Mouse (Mus musculus) cerebellum, postnatal 36 days (tissue): ENCODE data around the gene Aplp2.
"Not testable (repeated sequence)": the region's sequence is repeated elsewhere in the genome, so short reads cannot be mapped to it uniquely, and the experiment has no call there.

ENCODE experiments used
- DNase-seq, 2 experiments: peaks; one replicate each; pipeline ENCODE4 v3.0.0; 2021 to 2022; ENCODE audit warnings: mixed read lengths in 2 of 2

Gene Aplp2

DNA sequence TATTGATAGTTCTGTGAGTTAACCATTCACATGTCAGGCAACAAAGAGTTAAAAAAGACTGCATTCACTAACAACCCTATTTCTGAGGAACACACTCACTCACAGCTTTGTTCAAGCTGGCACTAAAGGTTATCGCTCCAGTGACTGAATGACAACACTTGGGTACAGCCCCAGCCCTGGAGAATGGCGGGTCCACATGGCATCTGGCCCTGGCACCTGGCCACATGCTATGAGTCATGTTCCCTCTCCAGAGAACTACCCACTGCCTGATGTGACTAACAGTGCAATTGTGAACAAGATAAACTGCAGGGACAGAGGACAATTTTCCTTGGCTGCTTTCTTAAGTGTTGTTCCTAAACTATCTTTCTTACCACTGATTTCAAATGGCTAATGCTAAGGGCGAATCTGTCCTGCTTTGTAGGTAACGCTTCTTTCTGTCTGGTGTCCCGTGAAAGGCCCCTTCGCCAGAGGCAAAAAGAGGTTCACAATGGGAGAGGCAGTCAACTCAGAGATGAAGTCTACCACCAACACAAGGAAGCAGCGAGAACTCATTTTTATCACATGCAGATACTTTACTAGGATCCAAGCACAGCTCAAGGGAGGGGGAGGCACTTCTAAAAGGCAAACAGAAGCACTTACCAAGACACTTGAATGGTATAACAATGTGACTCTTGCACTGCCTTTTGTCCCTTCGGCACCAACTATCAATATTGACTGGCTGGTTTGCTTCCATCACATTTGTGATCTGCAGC lies 35.1 kb downstream of the Aplp2 start:
- peak; percentile 83 to 84 for DNase-seq

DNA sequence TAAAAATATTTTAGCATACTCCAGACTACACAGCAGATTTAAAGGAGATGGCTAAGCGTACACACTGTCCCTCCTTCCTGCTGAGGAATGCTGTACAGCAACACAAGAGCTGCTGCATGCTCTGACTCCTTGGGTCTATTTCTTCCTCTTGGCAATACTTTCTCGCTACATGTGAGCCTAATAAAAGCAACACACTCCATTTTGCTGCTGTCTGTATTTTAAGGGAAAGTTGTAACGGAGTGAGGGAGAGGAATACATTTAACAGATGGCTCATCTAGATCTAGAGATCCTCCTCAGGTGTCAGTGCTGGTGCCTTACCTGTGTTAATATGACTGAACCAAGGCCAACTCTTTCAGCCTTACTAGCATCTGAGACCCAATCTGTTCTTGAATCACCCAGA lies 35.6 kb downstream of the Aplp2 start:
- no peak for DNase-seq

DNA sequence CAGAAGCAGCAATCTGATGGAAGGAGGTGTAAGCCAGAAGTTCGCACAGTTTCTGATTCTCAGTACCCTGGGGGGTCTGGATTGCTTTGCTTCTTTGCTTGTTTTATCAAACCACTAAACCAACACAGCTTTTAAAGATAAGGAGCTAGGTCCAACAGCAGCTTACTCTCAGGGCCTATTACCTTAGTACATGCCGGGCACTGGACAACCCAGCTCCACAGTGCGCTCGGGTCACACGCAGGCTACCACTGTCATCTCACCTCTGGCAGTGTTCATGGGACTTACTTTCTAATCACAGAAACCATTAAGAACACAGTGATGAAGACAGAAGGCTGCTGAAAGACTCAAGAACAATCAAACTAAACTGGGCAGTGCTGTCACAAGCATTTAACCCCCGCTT lies 36.3 kb downstream of the Aplp2 start:
- no peak for DNase-seq

DNA sequence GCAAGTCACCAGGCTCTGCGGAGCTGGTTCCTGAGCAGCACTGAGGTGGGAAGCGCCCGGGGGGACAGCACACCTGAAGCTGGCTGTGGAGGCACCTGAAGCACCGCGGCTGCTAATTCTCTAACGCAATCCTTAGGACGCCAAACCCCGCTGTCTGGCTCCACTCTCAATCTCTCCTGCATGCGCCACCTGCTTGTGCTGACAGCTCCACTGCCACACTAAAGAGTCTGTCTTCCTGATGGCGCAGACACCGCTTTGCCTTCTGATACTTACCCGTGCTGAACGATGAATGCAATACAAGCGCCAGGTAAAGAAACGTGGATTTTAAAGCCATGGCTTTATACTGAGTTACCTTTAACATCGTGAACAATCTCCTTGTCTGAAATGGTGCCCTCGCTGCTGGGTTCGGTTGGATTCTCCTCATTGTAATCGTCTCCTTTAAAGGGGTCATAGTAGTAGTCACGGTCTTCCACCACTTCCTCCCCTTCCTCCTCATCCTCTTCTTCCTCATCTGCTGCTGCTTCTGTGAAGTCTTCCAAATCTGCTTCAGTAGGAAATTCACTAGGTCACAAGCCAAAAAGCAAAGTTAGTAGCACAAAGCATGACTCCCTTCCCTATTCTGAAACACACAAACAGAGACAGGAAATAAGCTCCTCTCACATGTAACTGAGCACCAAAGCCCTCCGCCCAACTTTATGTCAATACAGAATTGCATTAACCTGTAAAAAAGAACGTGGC lies 43.1 kb downstream of the Aplp2 start:
- no peak for DNase-seq

DNA sequence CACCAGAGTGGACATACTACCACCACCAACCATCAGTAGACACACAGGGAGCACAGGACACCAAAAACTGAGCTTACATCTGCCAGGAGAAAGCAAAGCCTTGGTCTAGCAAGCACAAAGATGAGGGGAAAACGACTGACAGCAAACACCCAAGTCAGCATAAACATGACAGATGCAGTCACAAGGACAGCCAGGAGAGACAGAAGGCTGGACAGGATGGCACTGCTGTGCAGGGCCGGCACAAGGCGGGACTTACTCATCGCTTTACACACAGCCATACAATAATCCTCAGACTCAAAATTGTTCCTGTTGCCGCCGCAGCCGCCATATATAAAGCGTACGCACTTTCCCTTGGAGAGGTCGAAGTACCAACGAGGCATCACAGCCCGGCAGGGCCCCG lies 44.3 kb downstream of the Aplp2 start:
- peak in 1 of 2 experiments; percentile 19 for DNase-seq

DNA sequence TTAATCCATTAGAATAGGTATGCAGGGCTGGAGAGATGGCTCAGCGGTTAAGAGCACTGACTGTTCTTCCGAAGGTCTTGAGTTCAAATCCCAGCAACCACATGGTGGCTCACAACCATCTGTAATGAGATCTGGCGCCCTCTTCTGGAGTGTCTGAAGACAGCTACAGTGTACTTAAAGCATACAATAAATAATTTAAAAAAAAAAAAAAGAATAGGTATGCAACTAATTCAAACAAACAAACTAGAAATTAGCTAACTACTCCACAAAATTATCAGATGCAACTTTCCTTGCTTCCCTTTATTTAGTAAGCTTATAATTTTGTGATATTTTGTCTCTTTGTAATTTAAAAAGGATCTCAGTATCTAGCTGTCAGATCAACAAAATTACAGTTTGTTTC lies 46.1 kb downstream of the Aplp2 start:
- not testable (repeated sequence) for DNase-seq

DNA sequence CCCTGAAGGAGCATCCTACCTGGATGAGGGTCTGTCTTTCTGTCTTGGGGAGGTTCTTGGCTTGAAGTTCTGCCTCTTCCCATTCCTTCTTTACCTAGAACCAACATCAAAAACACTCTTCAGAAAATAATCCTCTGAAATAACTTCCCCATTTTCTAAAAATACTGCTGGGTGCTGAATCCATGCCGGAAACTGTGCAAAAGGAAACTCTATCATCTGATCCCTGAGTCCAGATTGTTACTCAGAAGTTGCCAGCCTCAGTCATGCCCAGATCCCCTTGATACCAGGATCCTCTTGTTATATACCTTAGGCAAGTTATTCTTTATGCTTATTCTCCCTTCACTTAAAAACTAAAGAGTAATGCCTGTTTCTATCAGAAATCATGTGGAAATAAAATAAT lies 48.3 kb downstream of the Aplp2 start:
- no peak for DNase-seq

DNA sequence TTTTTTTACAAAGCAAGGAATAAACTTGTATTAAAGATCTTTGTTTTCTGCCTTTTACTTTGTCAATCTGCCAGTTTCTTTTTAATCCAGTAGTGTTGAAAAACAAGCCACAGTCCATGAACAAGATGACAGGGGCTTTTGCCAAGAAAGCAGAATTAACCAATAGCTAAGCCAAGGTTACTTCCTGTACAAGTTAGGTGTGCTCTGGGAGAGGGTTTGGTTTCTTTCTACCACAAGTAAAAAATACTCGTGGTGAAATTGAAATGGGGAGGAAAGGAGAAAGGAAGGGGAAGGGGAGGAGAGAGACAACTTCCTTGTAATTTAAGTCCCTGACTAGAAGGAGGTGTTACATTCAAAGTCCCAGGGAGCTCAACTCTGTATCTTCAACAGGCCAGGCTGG lies 48.7 kb downstream of the Aplp2 start:
- DNase-seq, result no peak

DNA sequence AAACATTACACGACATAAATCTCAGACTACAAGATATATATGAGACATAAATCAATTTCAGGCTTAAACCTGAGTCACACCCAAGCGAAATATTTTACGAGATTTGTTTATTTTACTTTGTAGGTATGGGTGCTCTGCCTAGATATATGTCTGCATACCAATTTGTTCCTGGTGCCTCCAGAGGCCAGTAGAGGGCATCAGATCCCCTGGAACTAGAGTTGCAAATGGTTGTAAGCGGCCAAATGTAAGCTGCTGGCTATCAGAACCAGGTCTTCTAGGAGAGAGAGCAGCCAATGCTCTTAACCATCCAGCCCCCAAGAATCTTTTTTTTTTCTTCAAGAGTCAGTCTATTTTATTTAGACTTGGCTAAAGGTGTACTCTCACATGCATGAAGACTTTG lies 51.7 kb downstream of the Aplp2 start:
- peak in 1 of 2 experiments; percentile 19 for DNase-seq

DNA sequence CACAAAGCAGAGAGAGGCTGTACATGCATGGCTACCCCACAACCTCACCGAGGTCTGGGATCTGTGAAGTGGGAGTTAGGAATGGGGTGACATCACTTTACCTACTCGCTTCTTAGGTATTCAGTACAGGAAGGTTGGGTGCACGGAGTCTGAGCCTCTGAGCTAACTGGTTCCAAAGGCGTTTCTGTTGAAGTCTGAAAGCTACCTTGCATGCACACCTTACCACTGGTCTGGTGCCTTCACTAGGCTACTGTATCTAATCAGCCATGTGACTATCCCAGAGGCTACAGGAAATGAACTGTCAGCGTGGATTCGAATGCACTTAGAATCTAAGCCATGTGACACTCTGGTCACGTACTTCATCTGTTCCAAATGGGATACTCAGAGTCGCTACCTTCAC lies 55.0 kb downstream of the Aplp2 start:
- DNase-seq, result no peak

DNA sequence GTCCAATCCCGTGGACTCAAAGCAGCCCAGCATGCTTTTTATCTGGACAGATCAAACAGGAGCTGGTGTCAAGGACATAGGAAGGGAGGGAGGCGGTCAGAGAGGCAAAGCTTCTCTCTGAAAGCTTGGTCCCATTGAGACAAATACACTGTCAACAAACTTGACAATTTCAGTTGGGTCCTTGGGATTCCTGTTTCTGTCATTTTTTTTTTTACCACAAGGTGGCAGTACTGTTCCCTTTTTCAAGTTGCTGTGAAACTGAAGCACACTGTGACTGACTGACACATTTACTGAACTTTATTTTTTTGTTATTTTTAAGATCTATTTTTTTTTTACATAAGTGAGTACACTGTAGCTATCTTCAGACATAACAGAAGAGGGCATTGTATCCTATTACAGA lies 60.6 kb downstream of the Aplp2 start:
- DNase-seq, result no peak

DNA sequence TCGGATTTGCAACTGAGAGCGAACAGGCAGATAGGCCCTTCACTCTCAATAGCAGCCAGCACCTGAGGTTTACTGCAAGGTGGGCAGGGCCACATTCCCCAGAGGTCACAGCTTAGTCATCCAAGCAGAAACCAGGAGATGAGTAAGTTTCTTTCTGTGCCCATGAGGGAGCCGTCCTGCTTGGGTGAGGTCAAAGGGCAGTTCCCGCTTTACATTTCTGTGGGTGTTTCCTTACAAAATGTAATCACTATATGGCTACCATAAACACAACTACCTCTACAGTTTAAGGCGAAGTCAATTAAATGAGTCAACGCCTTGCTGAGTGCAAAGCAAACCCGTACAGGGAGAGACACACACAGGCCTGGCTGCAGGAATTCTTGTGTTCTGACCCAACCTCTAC lies 63.5 kb downstream of the Aplp2 start:
- no peak for DNase-seq

DNA sequence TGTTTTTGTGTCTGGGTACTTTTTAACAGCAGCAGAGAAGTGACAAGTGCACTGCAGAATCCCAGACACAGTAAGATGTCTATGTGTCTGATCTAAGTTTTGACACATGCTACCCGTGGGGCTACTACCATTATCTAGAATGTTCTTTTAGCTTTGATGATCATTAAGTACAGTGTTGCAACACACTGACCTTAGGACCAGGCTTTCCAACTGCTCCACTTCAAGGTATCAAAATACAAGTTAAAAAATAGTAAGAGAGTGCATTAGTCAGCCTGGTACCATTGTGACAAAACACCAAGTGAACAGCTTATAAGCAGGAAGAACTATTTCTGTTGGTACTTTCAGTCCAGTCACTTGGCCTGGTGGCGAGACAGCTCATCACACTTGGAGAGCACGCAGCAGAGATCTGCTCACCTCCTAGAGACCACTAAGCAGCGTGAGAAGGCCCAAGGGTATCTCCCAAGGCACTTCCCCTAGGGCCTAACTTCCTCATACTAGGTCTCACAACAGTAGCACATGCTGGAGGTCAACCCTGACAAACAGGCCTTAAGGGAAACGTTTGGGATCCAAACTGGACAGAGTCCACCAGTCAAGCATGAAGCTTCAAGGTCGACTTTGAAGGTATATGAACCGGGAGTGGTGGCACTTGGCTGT lies 66.2 kb downstream of the Aplp2 start:
- no peak for DNase-seq

DNA sequence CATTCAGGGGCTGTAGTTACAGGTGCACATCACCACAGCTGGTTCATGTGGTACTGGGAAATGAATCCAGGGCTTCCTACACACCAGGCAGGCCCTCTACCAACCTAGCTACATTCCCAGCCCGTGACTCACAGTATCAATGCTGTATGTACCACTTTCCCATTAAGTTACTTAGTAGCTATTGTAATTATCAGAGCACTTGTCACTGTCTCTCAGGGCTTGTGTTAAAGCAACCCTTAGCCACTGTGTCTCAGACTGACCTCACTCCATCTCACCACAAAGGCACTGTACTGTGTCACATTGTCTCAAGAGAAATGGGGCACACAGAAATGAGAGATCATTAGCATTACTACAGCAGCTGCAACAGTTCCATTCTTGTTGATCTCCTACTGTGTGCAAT lies 68.7 kb downstream of the Aplp2 start:
- no peak for DNase-seq

DNA sequence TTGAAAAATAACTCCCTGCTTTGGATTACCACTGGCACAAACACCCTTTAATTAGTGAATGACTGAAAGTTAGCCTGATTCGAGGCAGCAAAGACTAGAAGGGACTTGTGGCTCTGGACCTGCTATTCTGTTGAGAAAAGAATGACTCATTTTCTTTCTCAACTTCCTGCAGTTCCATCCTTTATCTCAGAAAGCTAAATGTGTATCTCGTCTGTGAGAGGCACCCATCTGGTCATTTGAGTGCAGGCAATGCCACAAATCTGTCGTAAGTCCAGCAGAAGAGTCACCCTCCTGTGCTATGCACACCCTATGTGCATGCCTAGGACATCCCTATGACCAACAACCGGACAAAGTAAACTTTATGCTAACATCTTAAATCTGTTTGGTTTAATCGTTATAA lies 78.5 kb downstream of the Aplp2 start:
- no peak for DNase-seq

DNA sequence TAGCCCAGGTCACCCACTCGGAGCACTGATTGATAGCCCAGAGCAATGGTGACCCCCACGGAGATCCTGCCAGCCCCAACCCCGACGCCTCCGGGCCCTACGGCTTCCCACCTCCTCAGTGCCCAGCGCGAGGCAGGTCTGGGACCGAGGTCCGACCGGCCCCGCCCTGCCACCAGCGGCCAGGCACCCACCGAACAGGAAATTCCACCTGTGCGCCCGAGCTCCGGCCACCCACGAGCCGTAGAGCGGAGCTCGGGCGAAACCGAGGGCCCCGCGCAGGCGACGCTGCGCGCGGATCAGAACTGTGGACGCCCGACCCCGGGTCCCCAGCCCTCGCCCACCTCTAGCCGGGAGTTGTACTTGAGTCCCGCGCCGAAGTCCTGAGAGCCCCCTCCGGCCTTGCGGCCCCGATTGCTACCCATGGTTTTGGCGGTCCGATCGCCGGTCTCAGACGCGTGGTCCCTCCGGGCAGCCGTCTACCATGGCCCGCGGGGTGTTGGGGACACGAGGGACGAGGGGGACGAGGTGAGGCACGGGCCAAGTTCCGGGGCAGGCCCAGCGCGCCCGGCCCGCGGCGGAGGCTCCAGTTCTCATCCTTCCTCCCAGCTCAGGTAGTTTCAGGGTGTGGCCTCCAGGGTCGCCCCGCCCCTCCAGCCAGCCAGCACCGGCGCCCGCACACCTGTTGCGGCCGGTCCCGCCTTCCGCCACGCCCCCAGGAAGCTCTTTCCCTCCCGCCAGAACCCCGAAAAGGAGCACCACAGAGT lies 80.2 kb downstream of the Aplp2 start, which contains the start of gene St14:
Gene St14, minus strand, starts transcription at position 649 of the 764 bp plus-strand sequence.
- peak in 1 of 2 experiments; percentile 22 for DNase-seq

DNA sequence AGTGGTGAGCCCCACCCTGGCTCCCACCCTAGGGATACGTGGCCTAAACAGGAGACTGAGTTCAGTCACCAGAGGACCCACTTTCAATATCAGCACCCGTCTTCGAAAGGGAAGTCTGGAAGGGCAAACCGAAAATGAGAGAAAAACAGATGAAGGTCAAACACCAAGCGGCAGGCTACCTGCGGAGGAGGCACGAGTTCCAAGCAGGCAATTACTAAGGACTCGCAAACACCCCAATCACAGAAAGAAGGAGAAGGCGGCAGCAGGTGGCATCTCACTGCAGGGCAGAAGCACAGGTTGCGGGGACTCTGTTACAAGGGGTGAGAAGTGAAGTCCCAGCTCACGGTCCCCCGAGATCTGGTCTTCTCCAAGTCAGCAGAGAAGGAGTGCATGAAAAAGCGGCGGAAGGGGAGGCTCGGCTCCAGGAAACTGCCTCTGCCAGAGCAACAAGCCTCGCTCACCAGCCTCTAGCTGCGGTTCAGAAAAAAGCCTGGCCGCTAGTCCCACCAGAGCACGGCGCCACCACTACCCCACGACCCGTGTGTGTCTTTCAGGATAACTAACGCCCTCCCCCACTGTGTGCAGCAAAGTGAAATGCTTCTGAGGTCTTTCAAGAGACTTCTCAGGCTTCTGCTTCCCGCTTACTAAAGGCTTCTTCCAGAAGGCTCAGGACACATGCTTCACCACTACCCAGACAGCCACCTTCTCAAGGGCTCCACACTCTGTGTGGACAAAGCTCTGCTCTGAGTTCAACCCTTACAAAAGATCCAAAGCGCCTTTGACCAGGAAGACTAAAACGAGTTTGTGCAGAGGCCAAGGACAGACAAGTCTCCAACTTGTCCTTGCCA lies 81.0 kb downstream of the Aplp2 start:
- DNase-seq, result no peak

DNA sequence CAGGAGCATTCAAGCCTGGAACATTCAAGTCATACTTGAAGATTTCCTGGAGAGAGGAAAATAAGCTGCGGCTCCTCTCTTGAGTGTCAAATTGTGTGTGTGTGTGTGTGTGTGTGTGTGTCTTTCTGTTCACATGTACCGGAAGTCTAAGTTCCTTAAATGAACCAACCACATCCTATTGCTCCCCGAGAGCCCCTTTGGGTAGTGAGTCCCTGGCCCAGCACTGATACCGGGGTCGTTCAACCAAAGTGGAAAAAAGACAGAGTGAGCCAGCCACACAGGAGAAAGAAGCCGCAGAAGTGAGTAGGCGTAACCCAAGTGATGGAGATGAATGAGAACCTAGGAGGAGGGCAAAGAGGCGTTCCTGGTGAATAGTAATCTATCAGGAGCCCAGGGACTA lies 81.7 kb downstream of the Aplp2 start:
- no peak for DNase-seq

DNA sequence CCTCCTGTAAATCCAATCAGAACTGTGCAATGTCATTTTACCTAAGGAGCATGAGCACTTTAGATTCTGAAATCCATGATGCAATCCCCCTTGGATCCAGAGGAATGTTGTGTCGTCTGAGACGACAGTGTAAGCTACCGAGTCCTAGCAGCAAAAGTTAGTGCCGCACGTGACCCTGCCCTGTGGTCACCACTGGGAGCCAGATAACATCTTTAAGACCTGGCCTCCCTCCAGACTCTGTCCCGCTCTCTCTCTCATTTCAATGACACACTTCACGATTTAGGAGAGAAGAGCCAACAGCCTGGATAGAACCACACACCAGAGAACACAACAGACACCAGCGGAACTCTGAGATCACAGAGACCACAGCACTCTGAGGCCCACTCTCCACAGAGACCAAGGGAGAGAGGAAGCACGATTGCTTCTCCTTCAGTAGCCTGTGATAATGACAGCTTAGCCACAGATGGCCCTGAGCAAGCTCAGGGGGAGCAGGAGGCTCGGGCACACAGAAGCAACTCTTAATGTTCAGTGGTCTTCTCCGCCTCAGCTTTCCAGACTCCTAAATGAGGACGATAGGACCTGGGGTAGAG lies 83.6 kb downstream of the Aplp2 start:
- DNase-seq, result no peak

DNA sequence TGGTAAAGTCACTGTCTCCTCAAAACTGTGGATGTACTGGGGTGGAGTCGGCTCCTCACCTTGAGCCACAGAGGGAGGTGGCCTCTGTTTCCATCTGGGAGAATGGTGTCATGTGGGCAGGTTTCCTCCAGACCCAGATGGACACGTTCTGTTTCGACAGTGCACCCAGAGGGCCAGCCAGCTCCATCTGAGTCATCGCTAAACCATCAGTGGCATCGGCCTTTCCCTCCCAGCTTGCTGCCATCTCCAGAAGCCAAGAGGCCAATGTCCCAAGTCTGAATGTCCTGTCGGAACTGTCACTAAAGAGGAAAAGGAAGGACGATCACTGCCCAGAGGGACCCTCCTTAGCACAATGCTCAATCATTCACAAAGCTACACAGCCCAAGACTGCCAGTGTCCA lies 85.5 kb downstream of the Aplp2 start:
- DNase-seq, result no peak

DNA sequence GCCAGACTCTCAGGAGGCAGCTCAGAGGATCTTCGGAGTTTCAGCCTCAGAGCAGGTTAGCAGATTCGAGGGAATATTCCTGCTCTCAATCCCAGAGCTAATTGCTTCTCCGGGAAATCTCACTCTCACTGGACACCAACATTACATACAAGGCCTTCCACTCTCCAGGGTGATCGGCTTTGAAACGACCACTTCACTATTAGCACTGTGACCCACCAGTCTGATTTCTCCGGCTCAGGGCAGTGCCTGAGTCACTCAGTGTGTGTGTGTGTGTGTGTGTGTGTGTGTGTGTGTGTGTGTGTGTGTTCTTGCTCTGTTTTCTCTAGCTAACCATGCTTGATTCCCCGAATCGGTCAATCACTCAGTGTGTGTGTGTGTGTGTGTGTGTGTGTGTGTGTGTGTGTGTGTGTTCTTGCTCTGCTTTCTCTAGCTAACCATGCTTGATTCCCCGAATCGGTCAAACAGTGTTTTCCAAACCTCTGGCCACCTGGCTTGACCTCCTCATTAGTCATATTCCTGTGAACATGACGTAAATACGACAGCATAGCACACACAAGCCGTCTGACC lies 89.1 kb downstream of the Aplp2 start:
- no peak for DNase-seq
